Mouse (Mus musculus) midbrain, embryonic 16.5 days (tissue): ENCODE measurements around the gene Aatk. TPM values are rescaled to one million over a fixed set of nuclear protein-coding genes. Genes with fewer than 3 reads are reported as not detected.

ENCODE experiments used
- ATAC-seq: fragments of 200-750 bp; cut with Nextera tagmentation; 2 replicates; pipeline ENCODE4 v1.8.0; 2017; ENCODE audit warnings: moderate TSS enrichment
- H3K27ac ChIP-seq: fragments of 300-500 bp; sonication (generic); 2 replicates; pipeline ENCODE4 v1.5.1; 2014; ENCODE audit warnings: mild to moderate bottlenecking, low read length, mixed read lengths
- H3K27me3 ChIP-seq: fragments of 300-500 bp; sonication (generic); 2 replicates; pipeline ENCODE4 v1.6.1; 2014; ENCODE audit warnings: low read depth, low read length, mixed read lengths; ENCODE audit not compliant: control insufficient read depth, insufficient read depth
- H3K36me3 ChIP-seq: fragments of 300-500 bp; sonication (generic); 2 replicates; pipeline ENCODE4 v1.6.1; 2014; ENCODE audit warnings: mild to moderate bottlenecking, low read length, moderate library complexity, mixed read lengths; ENCODE audit not compliant: control insufficient read depth, insufficient read depth
- H3K4me1 ChIP-seq: fragments of 300-500 bp; sonication (generic); 2 replicates; pipeline ENCODE4 v1.6.1; 2014; ENCODE audit warnings: mild to moderate bottlenecking, low read length, mixed read lengths; ENCODE audit not compliant: control insufficient read depth, insufficient read depth
- H3K4me2 ChIP-seq: fragments of 300-500 bp; sonication (generic); 2 replicates; pipeline ENCODE4 v1.6.1; 2014; ENCODE audit warnings: mild to moderate bottlenecking, low read length, mixed read lengths
- H3K4me3 ChIP-seq: fragments of 300-500 bp; sonication (generic); 2 replicates; pipeline ENCODE4 v1.5.1; 2014; ENCODE audit warnings: low read depth, mild to moderate bottlenecking, low read length, moderate library complexity, mixed read lengths
- H3K9ac ChIP-seq: fragments of 300-500 bp; sonication (generic); 2 replicates; pipeline ENCODE4 v1.6.1; 2014; ENCODE audit warnings: low read depth, low read length, mixed read lengths
- H3K9me3 ChIP-seq: fragments of 300-500 bp; sonication (generic); replicated peaks from 2 replicates; pipeline ENCODE4 v1.6.1; 2014; ENCODE audit warnings: mild to moderate bottlenecking, low read length, mixed read lengths; ENCODE audit not compliant: control insufficient read depth, poor library complexity, severe bottlenecking
- WGBS: fragments of 180-500 bp; shearing (Covaris S2); extraction: QIAGEN DNeasy Blood & Tissue Kit; methylation state at CpG from one replicate; pipeline ENCODE4 v1.1.7; 2014; 5-methylcytosine and 5-hydroxymethylcytosine counted together
- polyA plus RNA-seq: library from polyadenylated mRNA; unstranded; fragments of >200 nt; fragmentation: Nextera tagmentation; extraction: Ambion mirVana; gene quantifications from 2 replicates; pipeline ENCODE4 v1.2.1, GENCODE M21; 2015

Gene Aatk
- polyA plus RNA-seq, 1 experiment from 2014 or later, result 46.5 TPM

GRCm38 (mm10) chr11:120071731-120072320 lies 24.9 kb upstream of the Aatk start:
- Histone ChIP-seq H3K4me3 (no peak overlapping the region), H3K9me3 (no peaks in the 10 kb centered on the region), H3K36me3 (peaks cover 39% of the 10 kb centered on the region), H3K4me2 (no peak overlapping the region), H3K27me3 (no peaks in the 10 kb centered on the region), H3K9ac (no peak overlapping the region), H3K27ac (no peak overlapping the region), H3K4me1 (no peaks in the 10 kb centered on the region)
- 83% methylated on average over 7 of the region's 7 CpGs for WGBS
- ATAC-seq, result no peak

- Histone ChIP-seq H3K4me1 (no peaks in the 10 kb centered on the region), H3K9me3 (no peaks in the 10 kb centered on the region), H3K27ac (no peak overlapping the region), H3K4me2 (no peak overlapping the region), H3K36me3 (peaks cover 34% of the 10 kb centered on the region), H3K4me3 (no peak overlapping the region), H3K27me3 (no peaks in the 10 kb centered on the region), H3K9ac (no peak overlapping the region)
- no peak for ATAC-seq
- 37% methylated on average over 12 of the region's 12 CpGs for WGBS
These were observed 24.1 kb upstream of the Aatk start for GRCm38 (mm10) chr11:120071065-120071464.

- Histone ChIP-seq H3K36me3 (peaks cover 34% of the 10 kb centered on the region), H3K4me3 (no peak overlapping the region), H3K27ac (no peak overlapping the region), H3K4me1 (no peaks in the 10 kb centered on the region), H3K4me2 (no peak overlapping the region), H3K9ac (no peak overlapping the region), H3K9me3 (no peaks in the 10 kb centered on the region), H3K27me3 (no peaks in the 10 kb centered on the region)
- 88% methylated on average over 25 of the region's 27 CpGs for WGBS
- no peak for ATAC-seq
These were observed 23.4 kb upstream of the Aatk start for GRCm38 (mm10) chr11:120070286-120070930.

DNA sequence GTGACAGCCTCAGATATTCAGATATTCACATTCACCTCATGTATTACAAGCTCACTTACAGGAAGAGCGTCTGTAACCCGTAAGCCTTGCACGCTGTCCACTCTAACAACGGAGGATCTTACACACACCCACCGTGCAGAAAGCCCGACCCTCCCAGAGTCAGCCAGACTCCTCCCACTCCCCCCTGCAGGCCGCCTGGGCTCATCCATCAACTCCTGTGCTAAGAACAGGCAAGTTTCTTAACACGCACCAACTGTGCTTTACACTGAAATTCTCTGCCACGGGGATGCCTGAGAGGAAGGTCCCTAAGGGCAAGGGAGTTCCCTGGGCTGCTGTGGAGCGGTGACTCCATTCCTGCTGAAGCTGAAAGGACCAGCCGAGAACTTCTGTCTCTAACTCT lies 22.3 kb upstream of the Aatk start:
- Histone ChIP-seq H3K4me1 (no peaks in the 10 kb centered on the region), H3K36me3 (peaks cover 29% of the 10 kb centered on the region), H3K9me3 (no peaks in the 10 kb centered on the region), H3K4me2 (no peak overlapping the region), H3K4me3 (no peak overlapping the region), H3K9ac (no peak overlapping the region), H3K27me3 (no peaks in the 10 kb centered on the region), H3K27ac (no peak overlapping the region)
- 48% methylated on average over 11 of the region's 11 CpGs for WGBS
- ATAC-seq, result no peak

DNA sequence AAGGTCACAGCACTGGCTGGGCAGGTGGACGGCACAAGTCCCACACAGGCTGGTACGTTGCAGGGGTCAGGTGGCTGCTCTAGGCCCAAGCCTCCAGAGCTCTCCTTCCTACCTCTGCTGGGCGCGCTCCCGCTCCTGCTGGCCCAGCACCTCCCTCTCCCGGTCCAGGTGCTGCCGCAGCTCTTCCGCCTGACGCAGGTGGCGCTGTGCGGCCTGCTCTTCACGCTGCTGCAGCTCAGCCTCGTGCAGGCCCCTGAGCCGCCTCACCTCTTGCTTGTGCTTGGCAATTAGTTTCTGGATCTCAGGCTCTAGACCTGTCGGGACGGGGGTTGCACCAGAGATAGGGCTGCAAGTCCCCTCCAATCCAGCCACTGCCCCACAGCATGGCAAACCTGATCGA lies 20.9 kb upstream of the Aatk start:
- no peaks in the 10 kb centered on the region for H3K9me3 ChIP-seq
- H3K27ac ChIP-seq, result no peak overlapping the region
- 58% methylated on average over 17 of the region's 17 CpGs for WGBS
- ATAC-seq, result no peak
- no peak overlapping the region for H3K9ac ChIP-seq
- no peak overlapping the region for H3K4me3 ChIP-seq
- no peaks in the 10 kb centered on the region for H3K4me1 ChIP-seq
- peaks cover 31% of the 10 kb centered on the region for H3K36me3 ChIP-seq
- H3K4me2 ChIP-seq, result no peak overlapping the region
- no peaks in the 10 kb centered on the region for H3K27me3 ChIP-seq

DNA sequence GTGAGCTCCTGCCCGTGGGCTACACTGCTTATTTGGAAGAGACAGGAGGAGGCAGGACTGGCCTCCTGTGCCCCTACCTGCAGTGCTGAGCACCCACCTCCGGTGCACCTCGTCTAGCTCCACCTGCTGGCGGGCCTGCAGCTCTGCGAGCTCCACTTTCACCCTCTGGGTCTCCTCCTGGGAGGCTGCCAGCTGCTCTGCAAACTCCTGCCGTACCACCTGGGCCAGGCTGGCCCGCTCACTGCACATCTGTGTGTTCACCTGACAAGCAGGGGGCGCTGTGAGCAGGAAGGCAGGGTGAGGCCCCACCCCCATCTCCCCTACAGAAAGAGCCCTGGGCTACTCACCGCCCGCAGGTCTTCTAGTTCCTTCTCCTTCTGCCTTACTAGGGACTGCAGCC lies 18.3 kb upstream of the Aatk start:
- Histone ChIP-seq H3K4me2 (no peak overlapping the region), H3K36me3 (peaks cover 18% of the 10 kb centered on the region), H3K9me3 (no peaks in the 10 kb centered on the region), H3K27ac (no peak overlapping the region), H3K9ac (no peak overlapping the region), H3K27me3 (no peaks in the 10 kb centered on the region), H3K4me3 (no peak overlapping the region), H3K4me1 (no peaks in the 10 kb centered on the region)
- peak; percentile 10; the same call in 1 of the 2 replicates for ATAC-seq
- 33% methylated on average over 10 of the region's 10 CpGs for WGBS

- no peak for ATAC-seq
- Histone ChIP-seq H3K4me3 (no peak overlapping the region), H3K9me3 (no peaks in the 10 kb centered on the region), H3K4me2 (no peak overlapping the region), H3K4me1 (no peaks in the 10 kb centered on the region), H3K27me3 (no peaks in the 10 kb centered on the region), H3K36me3 (peaks cover 14% of the 10 kb centered on the region), H3K27ac (no peak overlapping the region), H3K9ac (no peak overlapping the region)
- 87% methylated on average over 11 of the region's 11 CpGs for WGBS
These were observed 17.7 kb upstream of the Aatk start for GRCm38 (mm10) chr11:120064668-120065040.

DNA sequence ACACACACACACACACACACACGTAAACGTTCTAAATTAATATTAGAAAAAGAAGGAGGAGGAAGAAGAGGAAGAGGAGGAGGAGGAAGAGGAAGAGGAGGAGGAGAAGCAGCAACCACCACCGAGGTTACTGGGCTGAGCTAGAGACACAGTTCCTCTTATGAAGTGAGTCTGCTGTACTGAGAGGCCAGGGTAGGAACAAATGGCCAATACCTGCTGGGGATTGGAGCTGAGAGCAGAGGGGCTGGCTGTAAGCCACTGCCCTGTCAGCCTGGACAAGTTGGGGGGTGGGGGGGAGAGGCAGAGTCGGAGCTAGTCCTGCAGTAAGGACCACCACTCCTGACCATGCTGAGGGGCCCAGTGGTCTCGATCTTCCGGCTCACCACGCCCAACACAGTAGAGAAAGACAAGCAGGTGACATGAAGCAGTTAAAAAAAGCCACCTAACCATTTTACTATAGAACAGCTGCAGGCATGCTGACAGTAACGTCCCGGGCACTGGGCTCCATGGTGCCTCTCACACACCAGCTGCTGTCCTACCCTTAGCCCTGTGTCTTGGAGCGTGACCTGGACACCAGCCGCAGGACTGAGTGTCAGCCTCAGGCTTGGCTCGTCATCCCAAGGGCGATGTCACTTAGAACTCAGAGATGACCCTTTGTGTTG lies 17.2 kb upstream of the Aatk start:
- Histone ChIP-seq H3K4me1 (no peaks in the 10 kb centered on the region), H3K27me3 (no peaks in the 10 kb centered on the region)

DNA sequence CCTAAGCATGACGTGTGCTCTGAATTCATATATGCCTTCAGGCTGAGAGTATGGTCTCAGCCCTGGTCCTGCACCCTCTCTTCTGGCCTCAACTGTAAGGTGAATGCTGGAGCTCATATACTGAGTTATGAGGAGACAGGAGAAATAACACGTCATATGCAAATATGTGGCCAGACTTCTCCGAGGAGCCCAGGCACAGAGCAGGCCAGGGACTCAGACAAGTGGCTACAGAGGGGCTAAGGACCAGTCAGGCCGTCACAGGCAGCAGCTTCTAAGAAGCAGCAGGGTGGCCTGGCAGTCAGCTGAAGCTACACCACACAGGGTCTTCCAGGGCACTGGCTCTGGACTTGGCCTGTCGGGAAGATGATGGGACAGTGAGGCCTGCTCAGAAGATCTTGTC lies 16.4 kb upstream of the Aatk start:
- no peak overlapping the region for H3K27ac ChIP-seq
- 87% methylated on average over 5 of the region's 5 CpGs for WGBS
- no peaks in the 10 kb centered on the region for H3K4me1 ChIP-seq
- H3K9ac ChIP-seq, result no peak overlapping the region
- no peaks in the 10 kb centered on the region for H3K27me3 ChIP-seq
- H3K36me3 ChIP-seq, result peaks cover 11% of the 10 kb centered on the region
- no peaks in the 10 kb centered on the region for H3K9me3 ChIP-seq
- H3K4me2 ChIP-seq, result no peak overlapping the region
- no peak overlapping the region for H3K4me3 ChIP-seq
- ATAC-seq, result no peak

More for the DNA sequence above, 17.2 kb upstream of the Aatk start:
- H3K36me3 ChIP-seq, result peaks cover 11% of the 10 kb centered on the region
- H3K27ac ChIP-seq, result no peak overlapping the region
- H3K4me3 ChIP-seq, result no peak overlapping the region
- 91% methylated on average over 13 of the region's 13 CpGs for WGBS
- no peak for ATAC-seq
- H3K9me3 ChIP-seq, result no peaks in the 10 kb centered on the region
- no peak overlapping the region for H3K4me2 ChIP-seq
- H3K9ac ChIP-seq, result no peak overlapping the region
